Mouse (Mus musculus): ENCODE data around the gene Gm609. TPM values are rescaled to one million over a fixed set of nuclear protein-coding genes. Genes with fewer than 3 reads are reported as not detected.

Gene Gm609
- polyA plus RNA-seq, 1 experiment from 2014 or later, result 0.68 TPM

DNA sequence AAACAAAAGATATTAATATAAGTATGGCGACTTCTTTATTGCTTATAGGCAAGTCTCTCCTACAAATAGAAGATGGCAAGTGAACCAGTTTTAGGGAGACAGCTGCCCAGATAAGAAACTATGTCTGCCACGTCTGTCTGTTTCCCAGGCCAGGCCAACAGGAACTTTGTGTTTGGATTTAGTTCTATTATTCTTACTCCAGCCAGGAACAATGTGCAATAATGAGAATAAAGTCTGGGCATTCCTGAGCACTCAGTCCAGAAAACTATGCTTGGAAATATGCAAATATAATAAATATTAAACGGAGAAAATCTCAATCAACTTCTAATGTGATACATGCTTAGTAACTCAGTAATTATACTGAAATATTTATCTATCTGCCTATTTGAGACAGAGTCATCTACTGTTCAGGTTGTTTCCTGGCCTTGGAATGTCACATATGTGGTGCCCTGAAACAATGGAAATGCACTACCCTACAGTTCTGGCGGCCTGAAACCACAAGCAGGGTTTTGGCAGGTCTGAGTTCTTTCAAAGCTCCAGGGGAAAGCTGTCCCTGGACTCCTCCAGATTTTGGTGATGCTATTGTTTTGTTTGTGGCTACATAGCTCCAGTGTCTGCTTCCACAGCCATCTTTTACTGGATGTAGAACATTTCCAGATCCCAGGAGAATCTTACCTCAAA, 123.3 kb downstream of the Gm609 start:
- Histone ChIP-seq H3K4me3 (replicated peaks; ENCODE audit: low read length) (no peak overlapping the region), H3K4me2 (ENCODE audit: low read depth, low read length) (no peak overlapping the region), H3K36me3 (ENCODE audit: control insufficient read depth, insufficient read depth, low read length) (no peaks in the 10 kb centered on the region), H3K9me3 (replicated peaks; ENCODE audit: control insufficient read depth, low read length) (no peaks in the 10 kb centered on the region), H3K27me3 (ENCODE audit: control insufficient read depth, insufficient read depth, low read length) (no peaks in the 10 kb centered on the region), H3K4me1 (ENCODE audit: control insufficient read depth, insufficient read depth, low read length) (0 out of 2 replicates have a peak, but pooled peaks cover 3% of the 10 kb centered on the region), H3K9ac (ENCODE audit: low read length) (no peak overlapping the region), H3K27ac (ENCODE audit: low read length) (no peak overlapping the region)
- 64% methylated on average over 4 of the region's 4 CpGs for whole genome bisulfite sequencing
- ATAC-seq (ENCODE audit: insufficient read depth, low FRiP score), result no peak

DNA sequence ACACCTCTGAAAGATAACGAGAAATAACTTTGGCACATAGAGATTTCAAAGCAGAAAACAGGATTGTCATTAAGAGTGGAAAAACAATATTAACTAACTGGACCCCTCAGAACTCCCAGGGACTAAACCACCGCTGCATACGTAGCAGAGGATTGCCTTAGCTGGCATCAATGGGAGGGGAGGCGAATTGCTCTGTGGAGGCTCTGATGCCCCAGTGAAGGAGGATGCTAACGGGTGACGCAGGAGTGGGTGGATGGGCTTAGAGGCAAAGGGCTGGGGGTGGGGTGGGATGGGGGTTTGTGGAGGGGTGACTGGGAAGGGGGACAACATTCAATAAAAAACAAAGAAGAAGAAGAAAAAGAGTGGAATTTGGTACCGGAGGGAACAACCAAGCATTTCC, 126.7 kb downstream of the Gm609 start:
- ATAC-seq (ENCODE audit: insufficient read depth, low FRiP score), result no peak

GRCm38 (mm10) chr16:45365353-45365752, 127.4 kb downstream of the Gm609 start:
- no peaks in the 10 kb centered on the region for H3K9me3 ChIP-seq (replicated peaks; ENCODE audit: control insufficient read depth, low read length)
- WGBS, result 35% methylated on average over 9 of the region's 9 CpGs
- H3K4me2 ChIP-seq (ENCODE audit: low read depth, low read length), result peak overlapping the region; percentile 23; the same call in 1 of the 2 replicates

More for the DNA sequence above, 126.7 kb downstream of the Gm609 start:
- Histone ChIP-seq H3K4me3 (replicated peaks; ENCODE audit: low read length) (no peak overlapping the region), H3K27ac (ENCODE audit: low read length) (no peak overlapping the region), H3K4me2 (ENCODE audit: low read depth, low read length) (no peak overlapping the region), H3K9ac (ENCODE audit: low read length) (no peak overlapping the region), H3K36me3 (ENCODE audit: control insufficient read depth, insufficient read depth, low read length) (no peaks in the 10 kb centered on the region), H3K27me3 (ENCODE audit: control insufficient read depth, insufficient read depth, low read length) (no peaks in the 10 kb centered on the region), H3K9me3 (replicated peaks; ENCODE audit: control insufficient read depth, low read length) (no peaks in the 10 kb centered on the region), H3K4me1 (ENCODE audit: control insufficient read depth, insufficient read depth, low read length) (no peaks in the 10 kb centered on the region)
- 68% methylated on average over 7 of the region's 7 CpGs for WGBS

GRCm38 (mm10) chr16:45364627-45365026, 128.1 kb downstream of the Gm609 start:
- Histone ChIP-seq H3K9me3 (replicated peaks; ENCODE audit: control insufficient read depth, low read length) (no peaks in the 10 kb centered on the region), H3K9ac (ENCODE audit: low read length) (no peak overlapping the region)

More at GRCm38 (mm10) chr16:45365353-45365752, 127.4 kb downstream of the Gm609 start:
- Histone ChIP-seq H3K4me3 (replicated peaks; ENCODE audit: low read length) (no peak overlapping the region), H3K4me1 (ENCODE audit: control insufficient read depth, insufficient read depth, low read length) (no peaks in the 10 kb centered on the region), H3K9ac (ENCODE audit: low read length) (no peak overlapping the region), H3K27ac (ENCODE audit: low read length) (no peak overlapping the region), H3K36me3 (ENCODE audit: control insufficient read depth, insufficient read depth, low read length) (no peaks in the 10 kb centered on the region), H3K27me3 (ENCODE audit: control insufficient read depth, insufficient read depth, low read length) (no peaks in the 10 kb centered on the region)
- no peak for ATAC-seq (ENCODE audit: insufficient read depth, low FRiP score)

DNA sequence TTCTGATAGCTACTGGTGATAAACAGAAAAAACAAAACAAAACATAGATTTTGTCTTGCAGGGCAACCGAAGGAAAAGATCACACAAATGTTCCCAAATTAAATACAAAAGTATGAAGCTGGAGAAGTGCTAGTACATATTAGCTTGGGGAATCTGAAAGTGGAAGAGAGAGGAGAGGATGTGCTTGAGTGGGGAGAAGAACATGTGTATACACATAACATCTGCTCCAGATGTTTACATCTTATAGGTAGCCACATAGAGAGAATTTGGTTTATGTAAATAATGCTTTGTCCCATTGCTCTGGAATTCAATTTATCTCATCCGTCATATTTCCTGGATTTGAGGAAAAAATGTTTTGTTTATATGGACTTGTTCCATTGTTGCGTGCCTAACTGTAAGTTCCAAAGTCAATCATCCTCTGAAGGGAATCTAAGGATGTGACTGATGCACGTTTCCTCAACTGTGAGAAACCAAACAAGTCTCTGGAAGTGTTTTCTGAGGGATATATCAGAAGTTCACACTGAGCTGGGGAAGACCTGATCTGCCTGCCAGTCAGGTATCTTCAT, 129.2 kb downstream of the Gm609 start:
- 46% methylated on average over 4 of the region's 4 CpGs for WGBS
- Histone ChIP-seq H3K27me3 (ENCODE audit: control insufficient read depth, insufficient read depth, low read length) (no peaks in the 10 kb centered on the region), H3K27ac (ENCODE audit: low read length) (no peak overlapping the region), H3K4me1 (ENCODE audit: control insufficient read depth, insufficient read depth, low read length) (no peaks in the 10 kb centered on the region), H3K36me3 (ENCODE audit: control insufficient read depth, insufficient read depth, low read length) (no peaks in the 10 kb centered on the region), H3K4me3 (replicated peaks; ENCODE audit: low read length) (no peak overlapping the region), H3K9me3 (replicated peaks; ENCODE audit: control insufficient read depth, low read length) (no peaks in the 10 kb centered on the region), H3K4me2 (ENCODE audit: low read depth, low read length) (no peak overlapping the region), H3K9ac (ENCODE audit: low read length) (no peak overlapping the region)
- no peak for ATAC-seq (ENCODE audit: insufficient read depth, low FRiP score)

More at GRCm38 (mm10) chr16:45364627-45365026, 128.1 kb downstream of the Gm609 start:
- no peak overlapping the region for H3K4me2 ChIP-seq (ENCODE audit: low read depth, low read length)
- H3K36me3 ChIP-seq (ENCODE audit: control insufficient read depth, insufficient read depth, low read length), result no peaks in the 10 kb centered on the region
- H3K27ac ChIP-seq (ENCODE audit: low read length), result no peak overlapping the region
- H3K27me3 ChIP-seq (ENCODE audit: control insufficient read depth, insufficient read depth, low read length), result no peaks in the 10 kb centered on the region
- H3K4me1 ChIP-seq (ENCODE audit: control insufficient read depth, insufficient read depth, low read length), result no peaks in the 10 kb centered on the region
- ATAC-seq (ENCODE audit: insufficient read depth, low FRiP score), result no peak
- H3K4me3 ChIP-seq (replicated peaks; ENCODE audit: low read length), result no peak overlapping the region
- WGBS, result 85% methylated on average over 1 of the region's 1 CpGs

Other genes with a start within 250 kb of the Gm609 start
- 32.7 and 38.8 TPM in 2 replicates for gene Cd200, start 83.9 kb downstream of the Gm609 start, polyA plus RNA-seq (2015; fragmentation: Nextera tagmentation; extraction: Ambion mirVana)
- gene Gm17783, start 39.1 kb upstream of the Gm609 start, polyA plus RNA-seq (2015; fragmentation: Nextera tagmentation; extraction: Ambion mirVana), result 0.85 and 1.6 TPM in 2 replicates
- not detected in 2 replicates for gene Slc9c1, start 42.3 kb upstream of the Gm609 start, polyA plus RNA-seq (2015; fragmentation: Nextera tagmentation; extraction: Ambion mirVana)
- gene Gcsam, start 117.4 kb upstream of the Gm609 start, polyA plus RNA-seq (2015; fragmentation: Nextera tagmentation; extraction: Ambion mirVana), result 0.20 and 0.48 TPM in 2 replicates
- gene BC016579, start 161.1 kb upstream of the Gm609 start, polyA plus RNA-seq (2015; fragmentation: Nextera tagmentation; extraction: Ambion mirVana), result 5.3 and 5.4 TPM in 2 replicates
- gene Tmprss7, start 200.7 kb upstream of the Gm609 start, polyA plus RNA-seq (2015; fragmentation: Nextera tagmentation; extraction: Ambion mirVana), result 0.26 and 0.29 TPM in 2 replicates
- gene Tagln3, start 231.6 kb upstream of the Gm609 start, polyA plus RNA-seq (2015; fragmentation: Nextera tagmentation; extraction: Ambion mirVana), result 20.3 and 21.6 TPM in 2 replicates
- 25.6 and 26.7 TPM in 2 replicates for gene Abhd10, start 250.0 kb upstream of the Gm609 start, polyA plus RNA-seq (2015; fragmentation: Nextera tagmentation; extraction: Ambion mirVana)